Mouse (Mus musculus): ENCODE measurements at regions not wholly inside any gene's neighbourhood (a gene's known extent, or its start where the extent isn't known, plus 50 kb on each side); places are given as distances from the start of the nearest gene placed in this dataset.
A peak's percentile ranks its signal among the peaks of the same experiment; 100 is the strongest.

- no peaks in the 10 kb centered on the region for H3K4me1 ChIP-seq (ENCODE audit: insufficient read depth, low read length)
- H3K36me3 ChIP-seq (ENCODE audit: insufficient read depth, low read length), result no peaks in the 10 kb centered on the region
- no peak for DNase-seq (ENCODE audit: low spot score)
- ATAC-seq (ENCODE audit: low FRiP score), result no peak
- no peak overlapping the region for H3K9ac ChIP-seq (replicated peaks; ENCODE audit: low read length, poor library complexity, severe bottlenecking)
- no peak overlapping the region for H3K4me2 ChIP-seq (ENCODE audit: low read depth, low read length, poor library complexity, severe bottlenecking)
- H3K4me3 ChIP-seq (ENCODE audit: low read depth, low read length), result no peak overlapping the region
- no peak overlapping the region for H3K27ac ChIP-seq (ENCODE audit: low read depth, low read length)
- WGBS, result 62% methylated on average over 3 of the region's 3 CpGs
- H3K27me3 ChIP-seq (ENCODE audit: insufficient read depth, low read length), result no peaks in the 10 kb centered on the region
- no peak for TF ChIP-seq CTCF (IDR thresholded peaks at IDR 0.05)
- H3K9me3 ChIP-seq (ENCODE audit: low read length), result no peaks in the 10 kb centered on the region
Observed at GRCm38 (mm10) chr9:30021981-30022380, 59.0 kb upstream of the Ntm start.

GRCm38 (mm10) chr9:30025275-30025674, 62.3 kb upstream of the Ntm start:
- no peak for DNase-seq (ENCODE audit: low spot score)
- Histone ChIP-seq H3K36me3 (ENCODE audit: insufficient read depth, low read length) (no peaks in the 10 kb centered on the region), H3K4me2 (ENCODE audit: low read depth, low read length, poor library complexity, severe bottlenecking) (no peak overlapping the region), H3K27ac (ENCODE audit: low read depth, low read length) (no peak overlapping the region), H3K27me3 (ENCODE audit: insufficient read depth, low read length) (no peaks in the 10 kb centered on the region), H3K9me3 (ENCODE audit: low read length) (no peaks in the 10 kb centered on the region), H3K4me3 (ENCODE audit: low read depth, low read length) (no peak overlapping the region), H3K9ac (replicated peaks; ENCODE audit: low read length, poor library complexity, severe bottlenecking) (no peak overlapping the region), H3K4me1 (ENCODE audit: insufficient read depth, low read length) (no peaks in the 10 kb centered on the region)
- 42% methylated on average over 7 of the region's 7 CpGs for WGBS
- no peak for ATAC-seq (ENCODE audit: low FRiP score)
- TF ChIP-seq CTCF (IDR thresholded peaks at IDR 0.05), result no peak

- no peak overlapping the region for H3K9ac ChIP-seq (replicated peaks; ENCODE audit: low read length, poor library complexity, severe bottlenecking)
- no peak for TF ChIP-seq CTCF (IDR thresholded peaks at IDR 0.05)
- H3K27me3 ChIP-seq (ENCODE audit: insufficient read depth, low read length), result no peaks in the 10 kb centered on the region
- no peaks in the 10 kb centered on the region for H3K9me3 ChIP-seq (ENCODE audit: low read length)
- no peak overlapping the region for H3K4me3 ChIP-seq (ENCODE audit: low read depth, low read length)
- no peaks in the 10 kb centered on the region for H3K36me3 ChIP-seq (ENCODE audit: insufficient read depth, low read length)
- H3K4me1 ChIP-seq (ENCODE audit: insufficient read depth, low read length), result no peaks in the 10 kb centered on the region
- ATAC-seq (ENCODE audit: low FRiP score) (no peak), DNase-seq (ENCODE audit: low spot score) (no peak)
- H3K27ac ChIP-seq (ENCODE audit: low read depth, low read length), result no peak overlapping the region
- no peak overlapping the region for H3K4me2 ChIP-seq (ENCODE audit: low read depth, low read length, poor library complexity, severe bottlenecking)
- 72% methylated on average over 5 of the region's 5 CpGs for WGBS
Observed at GRCm38 (mm10) chr9:30026939-30027338, 64.0 kb upstream of the Ntm start.

- H3K4me3 ChIP-seq (ENCODE audit: low read depth, low read length), result no peak overlapping the region
- H3K36me3 ChIP-seq (ENCODE audit: insufficient read depth, low read length), result no peaks in the 10 kb centered on the region
- ATAC-seq (ENCODE audit: low FRiP score) (no peak), DNase-seq (ENCODE audit: low spot score) (peak; percentile 71)
- no peak for TF ChIP-seq CTCF (IDR thresholded peaks at IDR 0.05)
- H3K9me3 ChIP-seq (ENCODE audit: low read length), result no peaks in the 10 kb centered on the region
- H3K27ac ChIP-seq (ENCODE audit: low read depth, low read length), result no peak overlapping the region
- H3K4me2 ChIP-seq (ENCODE audit: low read depth, low read length, poor library complexity, severe bottlenecking), result no peak overlapping the region
- 13% methylated on average over 4 of the region's 4 CpGs for WGBS
- no peak overlapping the region for H3K9ac ChIP-seq (replicated peaks; ENCODE audit: low read length, poor library complexity, severe bottlenecking)
- peaks cover 5% of the 10 kb centered on the region; the same call in 1 of the 2 replicates for H3K4me1 ChIP-seq (ENCODE audit: insufficient read depth, low read length)
- H3K27me3 ChIP-seq (ENCODE audit: insufficient read depth, low read length), result no peaks in the 10 kb centered on the region
Observed at GRCm38 (mm10) chr9:30040396-30040795, 77.5 kb upstream of the Ntm start.

GRCm38 (mm10) chr9:30064551-30064950, 101.6 kb upstream of the Ntm start:
- no peak for TF ChIP-seq CTCF (IDR thresholded peaks at IDR 0.05)
- Histone ChIP-seq H3K9ac (replicated peaks; ENCODE audit: low read length, poor library complexity, severe bottlenecking) (no peak overlapping the region), H3K4me3 (ENCODE audit: low read depth, low read length) (no peak overlapping the region), H3K27me3 (ENCODE audit: insufficient read depth, low read length) (no peaks in the 10 kb centered on the region), H3K36me3 (ENCODE audit: insufficient read depth, low read length) (no peaks in the 10 kb centered on the region), H3K4me1 (ENCODE audit: insufficient read depth, low read length) (no peaks in the 10 kb centered on the region), H3K4me2 (ENCODE audit: low read depth, low read length, poor library complexity, severe bottlenecking) (no peak overlapping the region), H3K27ac (ENCODE audit: low read depth, low read length) (no peak overlapping the region), H3K9me3 (ENCODE audit: low read length) (no peaks in the 10 kb centered on the region)
- no peak for DNase-seq (ENCODE audit: low spot score)
- no peak for ATAC-seq (ENCODE audit: low FRiP score)
- 82% methylated on average over 2 of the region's 2 CpGs for WGBS

- Histone ChIP-seq H3K4me1 (ENCODE audit: insufficient read depth, low read length) (no peaks in the 10 kb centered on the region), H3K27ac (ENCODE audit: low read depth, low read length) (no peak overlapping the region), H3K9ac (replicated peaks; ENCODE audit: low read length, poor library complexity, severe bottlenecking) (no peak overlapping the region), H3K4me3 (ENCODE audit: low read depth, low read length) (no peak overlapping the region), H3K4me2 (ENCODE audit: low read depth, low read length, poor library complexity, severe bottlenecking) (no peak overlapping the region), H3K9me3 (ENCODE audit: low read length) (no peaks in the 10 kb centered on the region), H3K27me3 (ENCODE audit: insufficient read depth, low read length) (no peaks in the 10 kb centered on the region), H3K36me3 (ENCODE audit: insufficient read depth, low read length) (no peaks in the 10 kb centered on the region)
- DNase-seq (ENCODE audit: low spot score) (peak; percentile 45), ATAC-seq (ENCODE audit: low FRiP score) (no peak)
- no peak for TF ChIP-seq CTCF (IDR thresholded peaks at IDR 0.05)
- 24% methylated on average over 7 of the region's 7 CpGs for WGBS
Observed at GRCm38 (mm10) chr9:30067980-30068379, 105.0 kb upstream of the Ntm start.

Measured in midbrain, postnatal 0 days (tissue).